Mouse (Mus musculus): Measurements from ENCODE around the gene Krtap11-1. TPM values are rescaled to one million over a fixed set of nuclear protein-coding genes. Genes with fewer than 3 reads are reported as not detected.

Gene Krtap11-1
- total RNA-seq (2021): not detected
- long read RNA-seq, experiment 1: 0 reads
- long read RNA-seq, experiment 2: 0 reads

DNA sequence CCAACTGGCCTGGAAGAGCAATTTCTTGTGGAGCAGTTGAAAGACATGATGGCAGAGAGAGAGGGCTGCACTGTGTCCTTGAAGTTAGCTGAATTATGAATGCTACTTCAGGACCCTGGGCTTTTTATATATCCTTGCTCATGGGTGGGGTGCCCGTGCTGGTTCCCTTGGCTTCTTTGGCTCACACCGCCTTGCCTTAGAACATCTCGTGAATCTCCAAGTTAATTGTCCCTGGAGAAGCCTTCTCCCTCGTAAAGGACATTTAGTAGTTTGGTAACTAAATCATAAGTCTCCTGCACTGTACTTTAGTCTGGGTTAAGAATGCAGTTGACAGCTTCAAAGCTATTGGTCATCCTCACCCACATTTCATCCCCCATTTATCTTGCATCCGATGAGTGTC is at the start of gene Krtap11-1:
Gene Krtap11-1 (minus strand): TSS at position 101 of the 400 bp plus-strand sequence.
- DNase-seq: no peak

DNA sequence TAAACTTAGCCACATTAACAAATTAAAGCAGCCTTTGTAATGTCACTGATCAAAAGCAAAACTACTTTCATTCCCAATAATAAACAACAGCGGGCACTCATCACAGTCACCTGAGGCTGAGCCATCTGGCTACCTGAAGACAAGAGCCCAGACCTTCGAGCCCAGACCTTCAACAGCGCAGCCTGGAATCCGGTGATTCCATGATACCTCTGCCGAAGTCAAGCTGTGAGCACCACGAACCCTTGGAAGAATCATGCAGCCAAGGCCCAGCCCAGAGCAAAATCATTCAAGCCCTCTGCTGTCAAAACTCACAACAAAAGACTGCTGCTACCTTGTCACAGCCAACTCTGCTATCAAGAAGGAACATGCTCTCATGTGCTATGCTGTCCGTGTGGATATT is 47.2 kb upstream of the Krtap11-1 start:
- no peak for DNase-seq

DNA sequence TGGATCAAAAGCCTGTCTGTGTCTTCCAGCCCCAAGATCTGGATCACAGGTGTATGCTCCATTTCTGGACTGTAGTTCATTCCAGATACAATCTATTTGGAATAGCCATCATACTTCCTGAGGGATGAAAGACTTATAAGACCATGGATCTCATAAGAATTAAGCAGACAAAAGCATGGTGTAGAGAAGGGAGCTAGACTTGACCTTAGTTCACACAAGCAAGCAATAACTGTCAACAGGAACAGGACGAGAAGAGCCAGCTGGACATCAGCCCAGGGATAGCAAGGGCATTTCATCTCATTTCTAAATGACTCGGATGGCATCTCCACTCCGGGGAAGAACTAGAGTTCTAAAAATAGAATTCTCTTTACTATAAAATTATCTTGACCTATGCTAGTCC is 46.3 kb upstream of the Krtap11-1 start:
- peak; percentile 70 for DNase-seq

DNA sequence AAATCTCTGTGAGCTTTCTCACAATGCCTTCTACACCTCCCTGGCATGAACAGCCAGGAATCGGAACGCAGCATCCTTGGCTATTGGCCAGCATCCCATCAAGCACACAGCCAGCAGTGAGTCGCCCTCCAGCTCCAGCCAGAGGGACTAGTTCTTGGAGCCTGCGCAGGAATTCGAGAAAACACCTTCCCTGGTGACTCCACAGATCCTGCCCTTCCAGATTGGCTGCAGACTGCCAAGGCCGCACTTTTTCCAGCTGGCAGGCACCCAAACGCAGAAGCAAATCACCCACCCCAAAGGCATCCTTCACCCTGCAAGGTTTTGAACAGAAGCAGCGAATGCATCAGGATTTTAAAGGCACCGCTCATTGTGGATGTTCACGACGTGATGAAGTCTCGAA is 42.7 kb upstream of the Krtap11-1 start:
- DNase-seq: peak; percentile 72

DNA sequence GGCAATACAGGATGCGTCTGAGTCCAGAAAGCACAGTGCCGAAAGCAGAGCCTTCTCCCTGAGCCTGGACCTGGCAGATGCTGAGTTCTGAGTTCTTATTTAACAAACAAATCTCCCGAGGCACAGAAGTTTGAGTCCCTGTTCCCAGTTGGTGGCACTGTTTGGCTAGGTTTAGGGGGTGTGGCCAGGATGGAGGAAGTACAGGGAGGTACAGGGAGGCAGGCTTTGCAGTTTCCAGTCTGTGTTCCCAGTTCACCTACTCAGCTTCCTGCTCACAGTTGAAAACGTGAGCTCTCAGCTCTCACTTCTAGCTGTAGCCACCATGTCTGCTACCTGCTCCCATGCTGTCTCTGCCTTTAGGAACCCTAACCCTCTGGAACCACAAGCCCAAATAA is 37.8 kb upstream of the Krtap11-1 start:
- DNase-seq: no peak

DNA sequence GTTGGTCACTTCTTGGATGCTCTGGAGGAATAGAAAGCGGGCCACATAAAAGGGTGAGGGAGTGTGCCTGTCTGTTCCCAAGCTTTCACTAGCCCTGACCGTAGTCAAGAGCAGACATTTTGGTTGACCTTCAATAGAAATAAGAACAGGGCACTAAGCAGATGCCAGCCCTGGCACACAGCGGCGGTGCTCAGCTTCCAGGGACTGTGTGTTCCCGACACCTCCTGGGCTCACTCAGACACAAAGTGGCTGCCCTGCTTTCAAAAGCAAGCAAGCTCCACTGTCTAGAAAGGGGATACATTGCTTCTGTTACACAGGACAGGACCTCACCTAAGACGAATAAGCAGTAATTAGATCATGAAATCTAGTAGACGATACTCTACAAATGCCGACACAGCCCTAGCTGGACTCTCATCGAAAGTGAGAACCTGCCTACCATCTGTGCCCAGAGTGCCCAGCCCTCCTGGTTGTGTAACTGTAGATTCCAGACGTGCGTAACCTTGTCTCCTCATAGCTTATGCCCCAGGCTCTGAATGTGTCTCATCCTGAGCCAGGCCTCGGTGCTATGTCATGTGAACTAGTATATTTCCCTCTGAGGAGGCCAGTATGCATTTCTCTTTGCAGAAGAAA is 37.3 kb upstream of the Krtap11-1 start:
- no peak for DNase-seq

DNA sequence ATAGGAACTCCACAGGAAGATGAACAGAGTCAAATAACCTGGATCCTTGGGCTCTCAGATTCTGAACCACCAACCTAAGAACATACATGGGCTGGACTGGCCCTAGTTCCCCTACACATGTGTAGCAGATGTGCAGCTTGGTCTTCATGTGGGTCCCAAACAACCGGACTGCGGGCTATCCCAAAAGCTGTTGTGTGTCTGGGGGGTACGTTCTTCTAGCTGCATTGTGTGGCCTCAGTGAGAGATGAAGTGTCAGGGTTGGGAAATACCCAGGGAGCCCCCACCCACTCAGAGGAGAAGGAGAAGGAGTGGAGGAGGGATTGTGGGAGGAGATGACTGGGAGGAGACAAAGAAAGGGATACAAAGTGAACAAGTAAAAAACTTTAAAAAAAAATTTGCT is 36.0 kb upstream of the Krtap11-1 start:
- DNase-seq: no peak

DNA sequence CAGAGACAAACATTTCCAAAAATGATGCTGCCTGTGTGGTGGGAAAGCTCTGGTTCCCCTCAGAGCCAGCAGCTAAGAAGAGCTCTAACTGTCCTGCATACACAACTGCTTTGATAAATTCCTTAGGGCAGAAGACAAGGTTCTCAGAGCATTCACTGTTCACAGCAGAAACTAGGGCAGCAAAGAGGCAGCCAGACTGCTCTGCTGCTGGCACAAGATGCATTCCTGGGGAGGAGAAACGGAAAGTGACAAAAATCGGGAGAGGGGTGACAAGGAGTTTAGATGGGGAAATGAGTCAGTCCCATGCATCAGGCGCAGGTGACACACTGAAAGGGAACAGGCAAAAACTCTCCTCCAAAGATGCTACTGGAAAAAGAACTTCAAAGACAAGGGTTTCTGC is 16.2 kb upstream of the Krtap11-1 start:
- no peak for DNase-seq

DNA sequence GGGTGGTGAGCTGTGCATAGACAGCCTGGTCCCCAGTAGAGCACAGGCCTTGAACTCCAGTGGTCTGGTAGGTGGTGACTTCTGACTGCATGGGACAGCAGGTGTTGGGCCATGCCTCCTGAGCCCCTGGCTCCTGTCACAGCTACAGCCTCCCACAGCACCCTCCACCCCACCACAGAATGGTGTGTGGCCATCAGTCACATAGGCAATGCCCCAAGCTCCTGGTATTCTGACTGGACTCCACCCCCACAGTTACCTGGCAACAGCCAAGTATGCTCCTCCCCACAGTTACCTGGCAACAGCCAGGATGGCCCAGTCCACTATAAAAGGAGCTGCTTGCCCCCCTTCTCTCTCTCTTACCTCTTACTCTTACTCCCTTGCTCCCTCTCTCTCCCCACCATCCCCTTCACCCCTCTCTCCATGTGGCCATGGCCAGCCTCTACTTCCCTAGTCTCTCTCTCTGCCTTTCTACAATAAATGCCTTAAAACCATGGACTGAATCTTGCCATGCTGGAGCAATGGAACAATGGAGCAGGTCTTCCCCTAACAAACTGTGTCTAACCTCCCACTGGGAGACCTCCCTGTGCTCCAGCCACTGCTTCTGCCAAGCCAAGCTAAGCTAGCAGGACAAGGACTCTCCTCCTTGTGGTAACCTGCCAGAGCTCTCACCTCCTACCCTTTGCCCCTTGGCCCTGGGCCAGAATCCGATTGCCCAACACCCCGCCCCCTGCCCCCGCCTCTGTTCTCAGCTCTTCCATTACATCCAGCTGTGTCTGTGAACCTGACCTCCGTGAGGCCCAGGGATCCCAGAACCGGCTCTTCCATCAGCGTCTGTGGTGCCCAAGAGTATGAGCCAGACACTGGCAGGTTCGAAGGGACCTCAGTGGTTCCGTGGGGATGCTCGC is 14.9 kb upstream of the Krtap11-1 start:
- DNase-seq: peak; percentile 10

DNA sequence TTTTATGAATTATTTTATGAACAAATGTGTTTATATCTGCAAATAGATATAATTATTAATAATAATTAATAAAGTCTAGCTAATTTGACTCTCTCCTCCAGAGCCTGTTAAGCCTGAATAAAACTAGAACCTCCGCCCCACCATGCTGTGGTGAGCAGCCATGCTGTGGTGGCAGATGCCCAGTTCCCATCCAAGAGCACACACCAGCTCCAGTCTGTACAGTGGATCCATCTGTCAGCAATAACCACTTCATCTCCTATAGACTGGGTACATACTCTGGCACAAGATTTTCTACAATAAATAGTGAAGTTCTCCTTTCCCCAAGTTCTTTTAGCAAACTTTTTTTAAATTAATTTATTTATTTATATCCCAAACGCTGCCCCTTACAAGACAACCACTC is 10.7 kb upstream of the Krtap11-1 start:
- no peak for DNase-seq

DNA sequence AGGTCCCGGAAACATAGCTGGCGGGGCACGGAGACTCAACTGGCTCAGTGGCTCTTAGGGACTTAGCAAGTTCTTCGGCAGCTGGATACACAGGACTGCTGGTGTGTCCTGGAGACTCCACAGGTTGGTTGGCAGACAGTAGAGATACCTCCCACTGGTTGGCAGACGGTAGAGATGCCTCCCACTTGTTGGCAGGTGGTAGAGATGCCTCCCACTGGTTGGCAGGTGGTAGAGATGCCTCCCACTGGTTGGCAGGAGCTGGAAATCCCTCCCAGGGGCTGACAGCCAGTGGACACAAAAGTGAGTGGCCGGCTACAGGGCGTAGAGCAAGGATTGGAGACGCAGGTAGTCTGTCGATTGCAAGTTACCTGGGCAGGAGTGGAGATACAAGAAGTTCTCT is 467 bp downstream of the Krtap11-1 start:
- DNase-seq: no peak

DNA sequence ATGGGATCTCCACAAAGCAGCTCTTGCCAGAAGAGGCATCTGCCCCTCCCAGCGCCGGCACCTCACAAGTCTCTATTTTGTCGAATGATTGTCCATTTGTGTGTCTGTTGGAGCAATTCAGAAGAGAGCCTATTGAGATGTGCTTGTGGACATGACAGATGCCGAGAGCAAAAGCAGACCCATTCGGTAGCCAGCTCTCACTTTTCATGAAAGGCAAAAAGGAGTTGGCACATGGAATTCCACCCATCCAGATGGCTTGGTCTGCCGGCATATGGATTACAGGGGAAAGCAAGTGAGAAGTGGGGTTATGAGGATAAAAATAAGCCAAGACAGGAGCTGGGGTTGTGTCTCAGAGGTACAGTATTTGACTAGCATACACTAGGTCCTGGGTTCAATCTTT is 1.8 kb downstream of the Krtap11-1 start:
- DNase-seq: no peak

DNA sequence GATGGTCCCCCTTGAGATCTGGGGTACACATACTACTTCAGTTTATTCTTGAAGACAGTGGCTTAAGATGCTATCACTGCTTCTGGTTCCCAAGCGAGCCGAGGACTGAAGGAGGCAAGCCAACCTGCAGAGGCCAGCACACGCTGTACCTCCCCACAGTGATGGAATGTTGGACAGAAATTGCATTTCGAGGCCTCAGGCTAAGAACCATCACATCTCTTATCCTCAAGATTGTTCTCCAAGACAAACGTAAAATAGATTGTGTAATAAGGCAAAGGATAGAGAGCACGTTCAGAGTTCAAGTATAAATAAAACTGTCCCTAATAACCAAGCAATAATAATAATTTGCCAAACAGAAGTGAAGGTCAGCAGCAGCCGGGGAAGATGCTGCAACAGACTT is 2.8 kb downstream of the Krtap11-1 start:
- DNase-seq: no peak

DNA sequence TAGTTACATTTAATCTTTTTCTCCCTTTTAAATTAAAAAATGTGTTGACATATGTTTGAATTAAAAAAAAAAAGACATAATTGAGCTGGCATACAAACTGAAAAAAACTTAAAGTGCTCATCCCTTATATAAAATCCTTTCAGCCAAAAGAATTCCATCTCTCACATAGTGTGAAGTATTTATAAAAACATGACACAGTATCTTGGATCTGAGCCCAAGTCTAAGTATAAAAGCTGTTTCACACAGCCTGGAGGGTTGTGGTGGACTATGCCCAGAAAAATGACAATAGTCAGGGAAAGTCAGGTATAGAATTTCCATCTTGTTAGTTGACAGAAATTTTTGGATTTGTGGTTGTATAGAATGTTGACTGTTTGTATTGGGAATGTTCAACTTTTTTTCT is 20.7 kb downstream of the Krtap11-1 start:
- DNase-seq: no peak

DNA sequence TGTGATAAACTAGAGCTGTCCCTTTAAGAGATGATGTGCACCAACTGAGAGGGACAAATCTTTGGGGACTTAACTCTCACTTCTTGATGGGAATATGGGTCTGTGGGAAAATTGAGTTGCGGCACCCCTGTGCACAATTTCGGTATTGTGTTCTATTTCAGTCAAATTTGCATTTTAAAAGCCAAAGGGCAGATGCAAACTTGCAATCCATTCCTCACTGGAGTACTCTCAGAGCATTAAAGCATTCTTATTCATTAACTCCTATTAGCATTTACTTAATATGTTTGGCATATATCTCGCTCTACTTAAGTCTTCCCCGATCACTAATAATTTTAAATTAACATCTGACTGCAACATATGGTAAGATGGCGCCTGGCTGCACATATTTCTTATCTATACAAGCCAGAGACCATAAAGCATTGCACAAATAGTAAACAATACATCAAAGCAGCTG is 32.9 kb downstream of the Krtap11-1 start:
- no peak for DNase-seq

DNA sequence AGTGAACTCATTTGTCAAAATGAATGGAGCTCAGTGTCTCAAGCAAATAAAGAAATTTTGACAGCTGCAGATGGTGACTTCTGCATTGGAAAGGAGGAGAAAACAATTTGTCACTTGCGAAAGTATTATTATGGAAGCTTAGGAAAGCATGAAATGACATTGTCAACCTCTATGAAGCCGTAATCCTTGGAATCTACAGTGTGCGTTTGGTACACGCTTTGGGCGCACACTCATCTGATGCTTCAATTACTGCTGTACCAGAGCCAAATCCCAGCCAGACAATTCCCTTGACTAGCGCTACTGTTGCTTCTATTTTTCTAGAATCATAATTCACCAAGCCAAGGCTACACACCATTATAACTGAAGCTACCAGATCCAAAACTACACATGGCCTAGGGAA is 33.6 kb downstream of the Krtap11-1 start:
- DNase-seq: no peak

DNA sequence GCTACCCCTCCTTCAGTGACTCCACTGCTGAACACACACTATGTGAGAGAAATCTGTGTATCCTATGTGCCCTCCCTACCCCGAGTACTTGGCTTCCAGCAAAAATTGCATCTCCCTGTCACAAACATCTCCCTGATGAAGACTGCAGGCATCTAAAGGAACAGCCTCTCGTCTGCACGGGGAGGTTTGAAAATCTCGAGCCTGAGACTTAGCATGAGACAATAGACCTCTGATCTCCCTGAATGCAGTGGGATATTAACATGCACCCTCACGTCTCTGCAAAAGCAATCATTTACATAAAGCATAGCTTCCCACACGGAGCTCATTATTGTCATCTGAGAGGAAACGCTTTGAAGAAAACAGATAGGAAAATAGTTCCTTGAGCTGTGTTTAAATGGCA is 40.4 kb downstream of the Krtap11-1 start:
- DNase-seq: no peak

DNA sequence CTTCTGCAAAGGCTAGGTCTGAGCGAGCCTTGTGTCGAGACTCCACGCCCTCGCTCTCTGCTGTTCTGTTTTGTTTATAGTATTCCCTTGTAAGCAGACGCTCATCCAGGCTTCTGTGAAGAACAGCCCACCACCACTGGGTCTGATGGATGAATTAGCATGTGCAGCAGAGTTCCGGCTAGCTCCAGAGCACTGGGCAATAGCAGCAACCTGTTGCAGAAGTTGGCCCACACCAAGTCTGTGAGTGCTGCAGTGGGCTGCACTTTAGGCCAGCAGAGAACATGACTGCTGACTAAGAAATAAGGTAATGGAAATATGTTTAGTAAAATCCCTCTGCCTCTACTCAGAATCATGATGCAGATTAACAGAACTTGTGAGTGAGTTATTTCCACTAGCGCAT is 41.1 kb downstream of the Krtap11-1 start:
- no peak for DNase-seq

DNA sequence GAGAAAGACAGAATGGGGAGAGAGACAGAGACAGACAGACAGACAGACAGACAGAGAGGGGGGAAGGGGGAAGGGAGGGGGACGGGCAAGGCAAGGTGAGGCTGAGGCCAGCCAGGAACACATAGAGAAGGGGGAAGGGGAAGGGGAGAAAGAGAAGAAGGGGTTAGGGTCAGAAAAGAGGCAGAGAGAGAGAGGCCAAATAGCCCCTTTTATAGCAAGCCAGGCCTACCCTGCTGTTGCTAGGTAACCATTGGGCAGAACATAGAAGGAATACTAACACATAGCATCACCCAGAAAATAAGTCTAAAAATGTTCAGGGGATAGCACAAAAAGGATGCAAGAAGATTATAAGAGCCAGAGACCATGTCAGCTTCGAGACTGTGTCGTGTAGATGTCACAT is 42.6 kb downstream of the Krtap11-1 start:
- DNase-seq: no peak

DNA sequence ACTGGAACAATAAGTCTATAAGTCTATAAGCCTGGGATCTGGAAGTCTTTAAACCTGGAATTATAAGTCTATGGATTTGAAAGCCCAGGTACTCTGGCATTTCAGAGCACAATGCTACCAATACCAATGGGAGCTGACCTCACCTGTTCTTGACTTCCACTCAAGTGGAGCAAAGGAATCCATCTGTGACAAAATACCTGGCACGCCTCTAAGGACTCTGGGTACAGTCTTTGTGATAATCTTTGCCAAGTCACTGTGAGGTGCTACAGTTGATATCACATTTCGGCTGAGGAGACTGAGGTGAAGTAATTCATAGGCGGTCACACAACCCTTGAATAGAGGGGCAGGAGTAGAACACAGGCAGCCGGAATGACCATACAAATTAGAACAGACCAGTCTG is 50.0 kb downstream of the Krtap11-1 start:
- no peak for DNase-seq

DNA sequence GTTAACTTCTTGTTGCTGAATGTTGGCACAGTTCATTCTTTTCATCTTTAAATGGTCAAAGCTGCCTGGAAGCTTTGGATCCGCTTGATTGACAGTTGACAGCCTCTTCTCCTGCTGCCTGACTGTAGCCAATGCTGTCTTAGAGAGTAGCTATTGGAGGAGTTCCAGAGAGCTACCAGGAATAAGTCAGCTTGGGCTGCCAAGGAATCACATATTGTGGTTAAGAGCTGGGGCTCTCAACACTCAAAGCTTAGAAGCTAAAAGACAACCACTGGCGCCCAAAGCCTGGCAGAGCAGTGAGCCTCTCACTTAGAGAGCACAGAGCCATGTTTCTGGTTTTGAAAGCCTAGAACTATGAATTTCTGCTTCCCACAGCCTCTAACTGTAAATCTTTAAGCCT is 50.4 kb downstream of the Krtap11-1 start:
- no peak for DNase-seq

Measured in adrenal gland, postnatal 10 days (tissue).